Mouse (Mus musculus) megakaryocyte-erythroid progenitor cell, adult 5-6 weeks (primary cell): ENCODE data around the gene Ctrl. TPM values are rescaled to one million over a fixed set of nuclear protein-coding genes. Genes with fewer than 3 reads are reported as not detected.

Experiments used
- ATAC-seq: replicated peaks from 2 replicates; pipeline ENCODE4 v1.8.0; 2016; ENCODE audit warnings: mild to moderate bottlenecking, inconsistent platforms; ENCODE audit not compliant: severe bottlenecking, poor library complexity, low FRiP score, low TSS enrichment
- total RNA-seq, 2 experiments: library from RNA; stranded (forward) in 1 of 2; stranded (reverse) in 1 of 2; fragments of 200-1000, 215-1000 nt in 1 of 2; fragments of >200 nt in 1 of 2; fragmentation: Nextera tagmentation in 1 of 2; gene quantifications; 2 replicates each; pipeline ENCODE4 v1.2.3; 2014 to 2017

Ctrl gene
- total RNA-seq (2014; fragmentation: Nextera tagmentation): 1.6 TPM in 1 of 2 replicates, not detected in the other
- total RNA-seq (2017): not detected in 2 replicates

DNA sequence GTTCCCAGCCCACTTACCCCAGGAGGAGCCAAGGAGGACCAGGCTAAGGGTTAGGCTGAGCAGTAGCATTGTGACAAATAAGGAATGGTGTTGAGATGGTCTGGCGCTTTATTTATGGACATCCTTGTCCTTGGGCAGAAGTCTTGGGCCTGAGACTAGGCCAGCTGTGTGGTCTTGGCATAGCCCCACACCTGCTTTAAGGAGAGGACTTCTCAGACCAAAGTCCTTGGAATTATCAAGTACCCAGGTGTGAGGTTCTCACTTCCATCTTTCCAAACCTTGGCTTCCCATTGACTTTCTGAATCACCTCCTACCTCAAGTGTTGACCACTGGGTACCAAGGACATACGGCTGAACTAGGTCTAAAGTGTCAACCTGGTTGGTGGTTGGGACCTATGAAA lies at the start of gene Ctrl:
Gene Ctrl, minus strand, starts transcription at position 101 of the 400 bp plus-strand sequence.
- ATAC-seq: no peak

- peak; percentile 40; the same call in 1 of the 2 replicates for ATAC-seq
These were observed 49.7 kb upstream of the Ctrl start for GRCm38 (mm10) chr8:105983406-105983805.

DNA sequence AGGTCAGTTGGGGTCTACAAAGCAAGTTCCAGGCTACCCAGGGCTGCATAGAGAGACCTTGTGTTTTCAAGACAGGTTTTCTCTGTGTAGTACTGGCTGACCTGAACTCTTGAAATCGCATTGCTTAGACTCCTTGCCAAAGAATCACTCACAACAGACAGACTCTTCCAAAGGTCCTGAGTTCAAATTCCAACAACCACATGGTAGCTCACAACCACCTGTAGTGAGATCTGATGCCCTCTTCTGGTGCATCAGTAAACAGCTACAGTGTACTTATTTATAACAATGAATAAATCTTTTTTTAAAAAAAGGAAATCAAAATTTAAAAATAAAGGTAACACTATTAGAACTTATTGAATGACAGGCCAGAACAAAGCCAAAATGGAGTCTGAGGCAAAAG lies 47.5 kb upstream of the Ctrl start:
- no peak for ATAC-seq

- no peak for ATAC-seq
These were observed 45.7 kb upstream of the Ctrl start, which contains the start of gene Dpep3 for GRCm38 (mm10) chr8:105979325-105979724. TSS of gene Dpep3 (minus strand) at chr8:105979429.

DNA sequence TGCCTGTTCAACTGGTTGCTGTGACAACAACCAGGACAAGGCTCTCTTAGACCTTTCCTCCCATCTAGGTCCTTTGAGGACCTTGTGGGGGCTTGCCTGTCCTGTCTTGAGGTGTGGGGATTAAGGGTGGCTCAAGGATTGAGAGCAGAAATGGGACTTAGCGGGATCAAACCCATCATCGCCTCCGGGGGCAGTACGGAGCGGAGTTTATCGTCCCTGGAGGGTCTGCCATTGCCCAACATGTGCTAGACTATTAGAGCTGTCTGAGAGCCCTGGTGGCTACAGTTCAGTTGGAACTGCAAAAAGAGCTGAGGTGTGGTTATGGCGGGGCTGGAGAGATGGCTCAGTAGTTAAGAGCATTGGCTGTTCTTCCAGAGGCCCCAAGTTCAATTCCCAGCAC lies 41.7 kb upstream of the Ctrl start:
- 0 out of 2 replicates have a peak, but pooled peaks have one; percentile 21 for ATAC-seq

GRCm38 (mm10) chr8:105971019-105971720 lies 37.5 kb upstream of the Ctrl start:
- ATAC-seq: no peak

DNA sequence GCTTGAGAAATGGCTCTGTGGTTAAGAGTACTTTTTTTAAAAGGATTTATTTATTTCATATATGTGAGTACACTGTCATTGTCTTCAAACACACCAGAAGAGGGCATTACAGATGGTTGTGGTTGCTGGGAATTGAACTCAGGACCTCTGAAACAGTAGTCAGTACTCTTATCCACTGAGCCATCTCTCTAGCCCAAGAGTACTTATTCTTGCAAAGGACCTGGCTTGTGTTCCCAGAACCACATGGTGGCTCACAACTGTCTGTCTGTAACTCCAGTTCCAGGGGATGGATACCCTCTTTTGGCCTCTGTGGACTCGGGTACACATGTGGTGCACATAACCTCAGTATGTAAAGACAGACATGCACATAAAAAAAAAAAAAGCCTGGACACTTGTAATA lies 35.7 kb upstream of the Ctrl start:
- ATAC-seq: no peak

GRCm38 (mm10) chr8:105966692-105967311 lies 33.1 kb upstream of the Ctrl start:
- ATAC-seq: peak; percentile 76

DNA sequence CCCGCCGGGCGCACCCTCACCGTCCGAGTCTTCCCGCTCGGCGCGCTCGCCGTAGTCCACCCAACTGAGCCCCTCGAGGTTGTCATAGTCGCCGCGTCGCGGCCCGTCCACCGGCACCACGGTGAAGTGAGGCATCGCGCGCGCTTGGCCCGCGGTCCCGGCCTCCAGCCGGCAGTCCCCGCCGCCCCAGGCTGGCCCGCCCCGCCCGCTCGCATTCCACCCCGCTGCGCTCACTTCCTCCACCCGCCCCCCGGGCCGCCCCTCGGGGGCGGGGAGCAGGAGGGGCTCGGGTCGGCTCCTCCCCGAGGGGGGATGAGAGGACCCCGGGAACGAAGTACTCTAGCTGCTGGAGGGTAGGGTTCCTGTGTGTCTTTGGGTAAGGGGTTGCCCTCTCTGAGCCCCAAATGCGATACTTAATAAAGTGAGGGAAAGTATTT lies 32.3 kb upstream of the Ctrl start, which contains the start of gene Slc12a4:
Gene Slc12a4, minus strand, starts transcription at position 193 of the 437 bp plus-strand sequence.
- no peak for ATAC-seq

- no peak for ATAC-seq
These were observed 31.7 kb upstream of the Ctrl start for GRCm38 (mm10) chr8:105965266-105965904.

GRCm38 (mm10) chr8:105964506-105965265 lies 31.0 kb upstream of the Ctrl start:
- 0 out of 2 replicates have a peak, but pooled peaks have one; percentile 11 for ATAC-seq

DNA sequence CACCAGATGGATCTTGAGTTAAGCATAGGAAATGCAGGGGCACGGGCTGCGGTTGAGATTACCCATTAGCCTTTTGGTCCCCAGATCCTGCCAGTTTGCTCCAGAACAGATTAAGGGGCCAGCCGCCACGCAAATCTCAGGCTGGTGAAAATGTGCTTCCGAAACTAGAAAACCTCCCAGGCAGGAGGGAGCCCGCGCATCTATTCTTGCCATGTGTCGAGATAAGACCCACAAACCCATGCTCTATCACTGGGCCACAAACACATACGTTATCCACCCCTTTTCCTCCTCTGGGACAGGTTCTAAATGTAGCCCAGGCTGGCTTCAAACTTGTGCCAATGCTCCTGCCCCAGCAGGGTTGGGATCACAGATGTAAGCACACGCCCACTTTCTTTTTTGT lies 27.9 kb upstream of the Ctrl start:
- peak; percentile 60 for ATAC-seq

DNA sequence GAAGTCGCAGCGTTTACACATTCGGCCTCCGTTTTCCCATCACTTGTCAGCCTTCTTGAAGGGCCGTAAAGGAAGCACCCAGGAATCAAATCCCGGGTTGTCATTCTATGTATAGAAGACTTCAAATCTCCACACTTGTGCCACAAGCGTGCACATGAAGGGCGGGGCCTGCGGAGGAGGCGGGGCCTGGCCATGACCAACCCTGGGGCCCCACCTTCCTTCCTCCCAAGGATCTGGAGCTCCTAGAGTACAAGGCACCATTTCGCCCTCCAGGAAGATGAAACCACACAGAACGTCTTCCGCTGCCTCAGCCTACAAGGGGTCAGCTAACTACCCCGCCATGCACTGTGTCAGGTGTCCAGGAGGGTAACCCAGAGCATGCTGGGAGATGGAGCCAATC lies 27.4 kb upstream of the Ctrl start:
- ATAC-seq: peak; percentile 2; the same call in 1 of the 2 replicates

DNA sequence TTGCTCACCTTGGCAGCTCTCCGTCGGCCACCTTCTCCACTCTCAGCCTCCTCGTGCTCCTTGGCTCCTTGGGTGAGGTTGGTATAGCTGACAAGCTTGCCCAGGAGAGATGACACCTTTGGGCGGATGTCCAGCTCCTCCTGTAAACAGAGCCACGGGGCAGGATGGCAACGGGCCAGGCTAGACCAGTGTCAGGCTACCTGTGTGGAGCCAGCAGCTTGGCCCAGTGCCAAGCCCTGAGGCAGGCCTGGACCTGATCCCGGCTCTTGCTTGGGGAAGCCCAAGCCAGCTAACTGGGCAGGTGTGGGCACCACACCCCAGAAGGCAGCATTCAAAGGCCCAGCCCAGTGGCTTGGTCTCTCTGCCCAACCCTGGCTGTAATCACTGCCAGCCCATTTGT lies 25.7 kb upstream of the Ctrl start:
- ATAC-seq: no peak

- no peak for ATAC-seq
These were observed 24.2 kb upstream of the Ctrl start for GRCm38 (mm10) chr8:105957813-105958212.

- no peak for ATAC-seq
These were observed 22.9 kb upstream of the Ctrl start for GRCm38 (mm10) chr8:105956556-105956955.

GRCm38 (mm10) chr8:105951057-105951659 lies 17.5 kb upstream of the Ctrl start:
- ATAC-seq: no peak

GRCm38 (mm10) chr8:105949350-105949749 lies 15.7 kb upstream of the Ctrl start:
- no peak for ATAC-seq

DNA sequence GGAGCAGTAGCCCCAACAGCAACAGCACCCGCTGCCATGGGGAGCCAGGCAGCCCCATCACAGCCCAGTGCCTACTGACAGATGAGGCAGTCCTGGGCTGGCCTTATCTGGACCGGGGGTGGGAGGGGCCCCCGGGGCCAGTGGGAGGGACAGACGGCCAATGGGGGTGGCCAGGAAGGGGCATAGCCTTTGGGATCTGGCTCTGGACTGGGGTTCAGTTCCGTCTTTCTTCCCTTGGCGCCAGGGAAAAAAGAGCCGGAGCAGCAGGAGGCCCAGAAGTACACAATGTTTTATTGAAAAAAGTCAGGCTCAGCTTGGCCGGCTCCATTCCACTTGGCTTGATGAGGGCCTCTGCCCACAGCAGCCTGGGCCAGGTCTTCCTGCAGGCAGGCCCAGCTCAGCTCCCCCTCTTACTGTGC lies 9.7 kb upstream of the Ctrl start, which contains the start of gene Lcat:
Gene Lcat, minus strand, starts transcription at position 62 of the 419 bp plus-strand sequence.
- no peak for ATAC-seq
